Mouse (Mus musculus): Measurements from ENCODE around the gene Zfp189.

GRCm38 (mm10) chr4:49549383-49549782 is 28.4 kb downstream of the Zfp189 start, which contains the start of gene Aldob:
- TF ChIP-seq POLR2A (IDR thresholded peaks at IDR 0.05; ENCODE audit: insufficient read length, low read depth) (no peak), MAX (IDR thresholded peaks at IDR 0.05; ENCODE audit: low read depth) (no peak)

Data from myocyte (in vitro differentiated cells).